Mouse (Mus musculus) bone marrow macrophage, adult 2 months (primary cell): ENCODE results near the gene Fgr.

Experiments used
- CTCF ChIP-seq: IDR thresholded peaks from 2 replicates; pipeline ENCODE4 v1.5.1; 2012; ENCODE audit warnings: low read depth, mild to moderate bottlenecking, low read length, moderate library complexity
- POLR2A ChIP-seq: IDR thresholded peaks from 2 replicates; pipeline ENCODE4 v1.6.1; 2012; ENCODE audit warnings: mild to moderate bottlenecking, low read depth, low read length, borderline replicate concordance

- TF ChIP-seq CTCF (no peak), POLR2A (no peak)
Measured at GRCm38 (mm10) chr4:133051550-133051865, 77.6 kb downstream of the Fgr start.
